Mouse (Mus musculus) brain, embryonic 14.5 days (tissue): ENCODE measurements at regions not wholly inside any gene's neighbourhood (a gene's known extent, or its start where the extent isn't known, plus 50 kb on each side); places are given as distances from the start of the nearest gene placed in this dataset.

Source experiments
- CTCF ChIP-seq: fragments of 200-500 bp; IDR thresholded peaks from 2 replicates; pipeline ENCODE4 v1.5.1; 2012; ENCODE audit warnings: inconsistent platforms, mild to moderate bottlenecking, moderate library complexity, borderline replicate concordance; ENCODE audit not compliant: insufficient read depth, insufficient read length; ENCODE audit errors: extremely low read depth
- POLR2A ChIP-seq: fragments of 200-500 bp; IDR thresholded peaks from 2 replicates; pipeline ENCODE4 v1.6.1; 2012; ENCODE audit warnings: mild to moderate bottlenecking, inconsistent platforms, borderline replicate concordance; ENCODE audit not compliant: poor library complexity, insufficient read depth, insufficient read length, severe bottlenecking; ENCODE audit errors: extremely low read depth

GRCm38 (mm10) chr11:31777531-31777930 lies 94.5 kb upstream of the Cpeb4 start:
- TF ChIP-seq POLR2A (no peak), CTCF (no peak)
